Mouse (Mus musculus): ENCODE measurements at regions not wholly inside any gene's neighbourhood (a gene's known extent, or its start where the extent isn't known, plus 50 kb on each side); places are given as distances from the start of the nearest gene placed in this dataset.

GRCm38 (mm10) chr4:124254446-124255182, 336.8 kb upstream of the 4930535I16Rik start:
- TF ChIP-seq MAFK (IDR thresholded peaks at IDR 0.05; ENCODE audit: borderline replicate concordance, low read depth, low read length) (no peak), GATA1 (IDR thresholded peaks at IDR 0.05; ENCODE audit: low read depth, low read length) (no peak), ZMIZ1 (IDR thresholded peaks at IDR 0.05; ENCODE audit: low read depth, low read length) (no peak), ETS1 (IDR thresholded peaks at IDR 0.05; ENCODE audit: low read depth, low read length) (no peak), MAZ (IDR thresholded peaks at IDR 0.05; ENCODE audit: low read depth, low read length) (no peak), SMC3 (IDR thresholded peaks at IDR 0.05; ENCODE audit: low read depth, low read length) (no peak), UBTF (IDR thresholded peaks at IDR 0.05; ENCODE audit: borderline replicate concordance, insufficient read depth, low read depth, low read length) (no peak)
- Histone ChIP-seq H3K4me1 (ENCODE audit: control insufficient read depth in 1 of 2, insufficient read depth in 2 of 2, low read length in 2 of 2) (no peaks in the 10 kb centered on the region), H3K27me3 (ENCODE audit: control insufficient read depth in 1 of 2, insufficient read depth in 2 of 2, low read length in 2 of 2) (no peaks in the 10 kb centered on the region), H3K36me3 (ENCODE audit: control insufficient read depth in 1 of 2, insufficient read depth in 2 of 2, low read length in 2 of 2) (no peaks in the 10 kb centered on the region), H3K9ac (ENCODE audit: control insufficient read depth, low read depth, low read length, poor library complexity, severe bottlenecking) (no peak overlapping the region), H3K79me2 (ENCODE audit: control insufficient read depth, insufficient read depth, low read length, poor library complexity) (no peaks in the 10 kb centered on the region), H3K4me3 (ENCODE audit: control insufficient read depth in 1 of 2, insufficient read depth in 1 of 2, low read depth in 2 of 2, low read length in 2 of 2) (no peak overlapping the region), H3K9me3 (replicated peaks; ENCODE audit: insufficient read depth, low read length) (no peaks in the 10 kb centered on the region), H3K27ac (ENCODE audit: control insufficient read depth, low read depth, low read length) (no peak overlapping the region)
- DNase-seq (ENCODE audit: low read depth, low spot score): no peak

GRCm38 (mm10) chr4:124241600-124241999, 323.8 kb upstream of the 4930535I16Rik start:
- Histone ChIP-seq H3K27me3 (ENCODE audit: control insufficient read depth in 1 of 2, insufficient read depth in 2 of 2, low read length in 2 of 2) (no peaks in the 10 kb centered on the region), H3K4me1 (ENCODE audit: control insufficient read depth in 1 of 2, insufficient read depth in 2 of 2, low read length in 2 of 2) (no peaks in the 10 kb centered on the region), H3K9me3 (replicated peaks; ENCODE audit: insufficient read depth, low read length) (no peaks in the 10 kb centered on the region), H3K4me3 (ENCODE audit: control insufficient read depth in 1 of 2, insufficient read depth in 1 of 2, low read depth in 2 of 2, low read length in 2 of 2) (no peak overlapping the region), H3K9ac (ENCODE audit: control insufficient read depth, low read depth, low read length, poor library complexity, severe bottlenecking) (no peak overlapping the region), H3K79me2 (ENCODE audit: control insufficient read depth, insufficient read depth, low read length, poor library complexity) (no peaks in the 10 kb centered on the region), H3K27ac (ENCODE audit: control insufficient read depth, low read depth, low read length) (no peak overlapping the region), H3K36me3 (ENCODE audit: control insufficient read depth in 1 of 2, insufficient read depth in 2 of 2, low read length in 2 of 2) (no peaks in the 10 kb centered on the region)
- no peak for TF ChIP-seq NRF1 (IDR thresholded peaks at IDR 0.05; ENCODE audit: insufficient read depth, low read depth, low read length, poor library complexity, severe bottlenecking)
- no peak for TF ChIP-seq E2F4 (IDR thresholded peaks at IDR 0.05; ENCODE audit: borderline replicate concordance, low read depth, low read length)
- no peak for TF ChIP-seq MYB (IDR thresholded peaks at IDR 0.05; ENCODE audit: low read depth, low read length)
- TF ChIP-seq ELF1 (IDR thresholded peaks at IDR 0.05; ENCODE audit: low read depth, low read length): no peak
- TF ChIP-seq CHD1 (IDR thresholded peaks at IDR 0.05; ENCODE audit: low read depth, low read length): no peak
- TF ChIP-seq ZMIZ1 (IDR thresholded peaks at IDR 0.05; ENCODE audit: low read depth, low read length): no peak
- TF ChIP-seq RAD21 (IDR thresholded peaks at IDR 0.05; ENCODE audit: low read depth, low read length): no peak
- TF ChIP-seq BHLHE40 (IDR thresholded peaks at IDR 0.05; ENCODE audit: borderline replicate concordance, low read depth, low read length): no peak
- TF ChIP-seq CHD2 (IDR thresholded peaks at IDR 0.05; ENCODE audit: low read length): no peak
- no peak for TF ChIP-seq MAZ (IDR thresholded peaks at IDR 0.05; ENCODE audit: low read depth, low read length)
- TF ChIP-seq MEF2A (IDR thresholded peaks at IDR 0.05; ENCODE audit: extremely low read depth, insufficient replicate concordance, low read depth, low read length, poor library complexity, severe bottlenecking): no peak
- DNase-seq (ENCODE audit: low read depth, low spot score): no peak
